21 mouse cellular contexts compared by ENCODE assay signal in the genomic region with DNA sequence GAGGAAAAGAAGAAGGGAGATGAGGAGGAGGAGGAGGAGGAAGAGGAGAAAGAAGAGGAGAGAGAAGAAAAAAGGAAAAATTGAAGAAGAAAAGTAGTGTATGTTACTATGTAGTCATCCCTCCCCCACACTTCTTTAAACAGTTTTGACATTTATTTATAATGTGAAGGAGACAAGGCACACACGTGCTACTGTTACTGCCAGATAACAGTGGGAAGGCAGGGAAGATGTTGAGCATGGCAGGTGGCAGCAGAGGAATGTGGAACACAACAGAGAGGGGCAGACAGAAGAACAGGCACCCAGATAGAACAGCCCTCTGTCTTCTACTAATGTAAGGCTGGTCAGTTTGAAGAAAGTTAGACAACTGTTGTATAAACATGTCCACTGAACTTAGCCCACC.
"Had no signal": no experiment of that assay in that cellular context is flagged by ENCODE, and none has a peak within 500 bp of the region (broad histone marks: within the 10 kb centered on the region; RNA-seq: fewer than 3 reads in every experiment).

No protein-coding gene starts in this region.

- DNase-seq: kidney, adult 11 months; kidney, adult 8-10 months; kidney, postnatal 10 days; lung, postnatal 14 days; lung, postnatal 4 days; right cerebral cortex, adult 18-20 months; right cerebral cortex, postnatal 14 days; right cerebral cortex, postnatal 4 days; thymus, adult 2 months; thymus, postnatal 14 days; thymus, postnatal 4 days had no signal

- H3K9me3 ChIP-seq: kidney, embryonic 15.5 days; limb, embryonic 10.5 days; limb, embryonic 13.5 days; liver, embryonic 15.5 days; lung, embryonic 15.5 days; midbrain, embryonic 10.5 days; midbrain, embryonic 13.5 days; neural tube, embryonic 12.5 days; neural tube, embryonic 15.5 days had no signal

- H3K27ac ChIP-seq: kidney, embryonic 15.5 days; limb, embryonic 10.5 days; limb, embryonic 13.5 days; liver, embryonic 15.5 days; lung, embryonic 15.5 days; midbrain, embryonic 10.5 days; midbrain, embryonic 13.5 days; neural tube, embryonic 12.5 days; neural tube, embryonic 15.5 days; stomach, postnatal 0 days had no signal

- ATAC-seq: midbrain, embryonic 13.5 days had no signal

- H3K36me3 ChIP-seq: lung, embryonic 15.5 days had no signal

- H3K27me3 ChIP-seq: kidney, embryonic 15.5 days; limb, embryonic 13.5 days; liver, embryonic 15.5 days; lung, embryonic 15.5 days; midbrain, embryonic 13.5 days; neural tube, embryonic 12.5 days; neural tube, embryonic 15.5 days had no signal

- H3K9ac ChIP-seq: kidney, embryonic 15.5 days; limb, embryonic 13.5 days; liver, embryonic 15.5 days; lung, embryonic 15.5 days; midbrain, embryonic 13.5 days; neural tube, embryonic 12.5 days; neural tube, embryonic 15.5 days had no signal

- H3K4me2 ChIP-seq: kidney, embryonic 15.5 days; limb, embryonic 13.5 days; liver, embryonic 15.5 days; lung, embryonic 15.5 days; midbrain, embryonic 13.5 days; neural tube, embryonic 12.5 days; neural tube, embryonic 15.5 days had no signal

- H3K4me3 ChIP-seq: kidney, embryonic 15.5 days; limb, embryonic 10.5 days; limb, embryonic 13.5 days; liver, embryonic 15.5 days; lung, embryonic 15.5 days; midbrain, embryonic 10.5 days; midbrain, embryonic 13.5 days; neural tube, embryonic 12.5 days; neural tube, embryonic 15.5 days had no signal

- H3K4me1 ChIP-seq: kidney, embryonic 15.5 days; limb, embryonic 13.5 days; liver, embryonic 15.5 days; neural tube, embryonic 12.5 days had no signal
